Mouse (Mus musculus) brain, embryonic 14.5 days (tissue): ENCODE data around the gene Abhd5.

Source experiments
- CTCF ChIP-seq: fragments of 200-500 bp; IDR thresholded peaks from 2 replicates; pipeline ENCODE4 v1.5.1; 2012; ENCODE audit warnings: inconsistent platforms, mild to moderate bottlenecking, moderate library complexity, borderline replicate concordance; ENCODE audit not compliant: insufficient read depth, insufficient read length; ENCODE audit errors: extremely low read depth
- POLR2A ChIP-seq: fragments of 200-500 bp; IDR thresholded peaks from 2 replicates; pipeline ENCODE4 v1.6.1; 2012; ENCODE audit warnings: mild to moderate bottlenecking, inconsistent platforms, borderline replicate concordance; ENCODE audit not compliant: poor library complexity, insufficient read depth, insufficient read length, severe bottlenecking; ENCODE audit errors: extremely low read depth

DNA sequence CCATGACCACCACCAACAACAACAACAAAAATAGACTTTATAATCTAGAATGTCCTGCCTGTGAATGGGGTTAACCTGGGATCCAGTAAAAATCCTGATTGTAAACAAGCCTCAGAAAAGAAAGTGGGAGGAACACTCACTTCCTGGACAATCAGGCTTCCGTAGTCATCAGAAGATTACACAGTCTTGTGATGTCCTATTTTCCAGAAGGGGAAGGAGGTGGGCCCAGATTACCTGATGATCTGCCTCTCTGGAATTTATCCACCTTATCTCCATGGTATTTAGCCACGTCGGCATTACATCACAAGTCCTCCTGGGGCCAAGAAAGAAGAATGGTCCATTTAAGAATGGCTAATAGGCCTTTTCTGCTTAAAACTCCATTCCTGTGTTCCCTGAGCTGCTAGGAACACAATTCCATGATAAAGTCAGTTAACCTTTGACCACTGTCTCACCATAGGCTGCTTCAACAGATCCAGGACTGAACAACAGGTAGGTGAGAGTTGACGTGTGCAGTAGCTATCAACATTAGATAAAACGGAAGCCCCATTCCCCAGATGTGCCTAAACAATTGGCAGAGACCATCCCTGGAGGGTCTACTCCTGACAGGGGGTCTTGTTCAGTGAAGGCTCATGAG, 38.0 kb downstream of the Abhd5 start:
- TF ChIP-seq POLR2A (no peak), CTCF (no peak)
